Mouse (Mus musculus) heart, postnatal 0 days (tissue): Measurements from ENCODE around the gene Pax7.

Experiments
- CTCF ChIP-seq: IDR thresholded peaks from 2 replicates; pipeline ENCODE4 v1.5.1; 2016; ENCODE audit warnings: antibody characterized with exemption, control low read depth, low read depth
- EP300 ChIP-seq: IDR thresholded peaks from 2 replicates; pipeline ENCODE4 v1.6.1; 2016; ENCODE audit warnings: antibody characterized with exemption, low read depth

GRCm38 (mm10) chr4:139830053-139830452 is 3.3 kb downstream of the Pax7 start:
- TF ChIP-seq CTCF (no peak), EP300 (no peak)
